Mouse (Mus musculus) CD4-positive, CD25-positive, alpha-beta regulatory T cell, adult 2 months (primary cell): ENCODE results near the gene Rpl32.
A peak's percentile ranks its signal among the peaks of the same experiment; 100 is the strongest.

Experiments used
- DNase-seq: peaks from one replicate; pipeline ENCODE4 v3.0.0-alpha.2; 2012; ENCODE audit warnings: low read depth, low spot score

Rpl32 gene

DNA sequence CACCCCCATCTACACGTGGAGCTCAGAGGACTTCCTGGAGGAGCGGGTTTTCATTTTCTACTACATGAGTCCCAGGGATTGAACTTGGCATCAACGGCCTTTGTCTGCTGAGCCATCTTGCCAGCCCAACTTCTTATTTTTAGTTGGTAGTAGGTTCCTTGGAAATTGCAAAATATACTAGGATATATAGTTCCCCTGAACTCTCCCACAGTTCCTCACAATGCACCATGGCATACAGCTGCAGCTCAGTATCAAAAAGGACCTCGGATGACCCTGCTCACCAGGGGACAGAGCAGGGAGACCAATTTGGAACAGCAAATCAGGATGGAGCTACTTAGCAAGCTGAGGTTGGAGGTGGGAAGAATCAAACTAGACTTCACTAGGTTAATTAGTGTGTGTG is 6.5 kb upstream of the Rpl32 start:
- no peak for DNase-seq

DNA sequence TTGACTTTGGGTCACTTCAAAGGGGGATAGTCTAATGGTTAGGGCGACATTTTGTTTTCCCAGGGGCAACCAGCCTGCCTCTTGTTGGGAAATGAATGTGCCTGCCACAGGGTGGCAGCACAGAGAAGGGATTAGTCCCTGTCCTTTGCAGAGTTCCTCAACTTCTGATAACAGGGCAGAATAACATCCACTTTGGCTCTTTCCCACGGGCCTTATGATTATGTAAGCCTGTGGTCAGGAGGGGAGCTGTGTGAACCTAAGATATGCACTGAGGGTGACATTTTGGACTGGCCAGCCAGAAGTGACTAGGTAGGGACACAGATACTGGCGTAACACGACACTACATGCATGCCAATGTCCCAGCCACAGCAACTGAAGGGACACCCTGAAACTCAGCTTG is 5.6 kb upstream of the Rpl32 start:
- DNase-seq: peak; percentile 76

DNA sequence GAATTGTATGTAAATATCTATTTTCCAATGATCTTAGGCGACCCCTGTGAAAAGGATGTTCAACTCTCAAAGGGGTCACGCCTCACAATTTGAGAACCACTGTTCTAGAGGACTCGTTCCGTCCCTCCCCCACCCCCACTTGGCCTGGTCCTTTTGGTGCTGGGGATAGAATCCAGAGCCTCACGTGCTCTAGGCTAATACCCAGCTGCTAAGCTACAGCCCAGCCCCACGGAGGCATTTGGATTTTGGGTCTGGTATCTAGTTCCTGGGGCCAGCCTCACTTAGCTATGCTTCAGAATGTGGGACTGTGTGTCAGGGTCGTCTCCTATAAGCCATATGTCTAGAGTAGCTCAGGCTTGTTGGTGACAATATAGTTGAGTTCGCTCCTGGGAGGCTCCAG is 3.1 kb upstream of the Rpl32 start:
- DNase-seq: no peak

DNA sequence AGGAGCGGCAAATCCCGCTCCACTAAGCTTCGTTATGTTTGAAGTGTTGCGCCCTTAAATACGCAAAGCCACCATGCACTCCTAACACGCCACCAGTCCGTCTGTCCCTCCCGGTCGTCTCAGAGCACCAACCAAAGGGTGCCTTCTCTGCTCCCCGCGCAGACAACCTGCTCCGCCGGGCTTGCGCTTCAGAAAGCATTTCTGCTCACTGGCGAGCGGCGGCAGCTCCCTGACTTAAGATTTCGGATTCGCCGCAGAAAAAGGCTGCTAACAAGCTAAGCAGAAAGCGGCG is 405 bp downstream of the Rpl32 start:
- no peak for DNase-seq

DNA sequence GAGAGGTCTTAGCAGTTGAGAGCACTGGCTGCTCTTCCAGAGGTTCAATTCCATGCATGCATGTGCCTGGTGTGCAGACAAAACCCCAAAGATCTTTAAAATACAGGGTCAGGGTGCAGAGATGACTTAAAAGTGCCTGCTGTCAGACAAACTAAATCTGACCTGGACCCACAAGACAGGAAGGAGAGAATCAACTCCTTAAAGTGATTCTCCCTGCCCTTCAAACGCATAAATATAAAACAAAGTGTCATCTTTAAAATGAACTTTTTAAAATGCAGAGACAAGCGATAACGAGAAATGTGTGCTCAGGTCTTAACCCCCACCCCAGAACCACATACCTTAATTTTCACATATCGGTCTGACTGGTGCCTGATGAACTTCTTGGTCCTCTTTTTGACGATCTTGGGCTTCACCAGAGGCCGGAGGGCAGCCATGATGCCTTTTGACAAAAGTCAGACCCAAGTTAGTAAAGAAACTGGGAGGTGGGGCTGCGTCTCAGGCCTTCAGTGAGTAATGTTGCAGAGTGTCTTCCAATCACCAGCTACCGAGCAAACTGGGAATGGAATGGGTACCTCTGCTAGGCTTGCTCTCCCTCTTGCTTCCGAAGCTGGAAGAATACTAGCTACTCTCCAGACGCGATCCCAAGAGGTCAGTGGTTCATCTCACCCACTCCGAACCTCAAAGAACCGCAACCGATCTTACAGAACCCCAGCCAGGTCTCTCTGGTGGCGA is 917 bp downstream of the Rpl32 start:
- no peak for DNase-seq

DNA sequence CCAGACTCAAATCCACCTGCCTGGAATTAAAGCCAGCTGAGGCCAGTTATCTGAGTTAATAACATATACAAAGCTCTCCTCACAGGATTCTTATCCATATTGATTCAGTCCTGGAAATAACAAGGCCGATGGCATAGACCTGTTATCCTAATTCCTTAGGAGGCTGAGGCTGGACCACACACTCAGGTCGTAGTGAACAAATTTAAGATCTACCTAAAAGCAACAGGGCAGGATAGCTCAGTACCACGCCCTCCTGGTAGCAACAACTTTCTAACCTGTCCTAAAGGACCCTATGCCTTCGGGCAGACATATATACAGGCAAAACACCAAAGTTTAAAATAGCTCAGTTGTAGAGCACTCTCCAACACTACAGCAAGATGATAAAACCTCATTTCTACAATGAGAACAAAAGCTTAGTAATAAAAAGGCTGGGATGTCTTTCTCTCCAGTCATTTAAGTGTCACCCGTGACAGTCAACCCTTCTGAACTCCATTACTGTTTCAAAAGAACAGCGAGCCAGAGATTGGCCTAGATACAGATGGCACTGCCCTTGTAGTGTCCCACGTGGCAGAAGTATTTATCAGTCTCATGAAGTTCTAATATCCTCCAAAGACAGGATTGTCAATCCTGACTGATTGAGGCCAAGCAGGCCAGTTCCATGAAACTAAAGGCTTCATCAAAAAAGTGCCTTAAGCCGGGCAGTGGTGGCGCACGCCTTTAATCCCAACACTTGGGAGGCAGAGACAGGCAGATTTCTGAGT is 3.9 kb downstream of the Rpl32 start:
- DNase-seq: no peak

DNA sequence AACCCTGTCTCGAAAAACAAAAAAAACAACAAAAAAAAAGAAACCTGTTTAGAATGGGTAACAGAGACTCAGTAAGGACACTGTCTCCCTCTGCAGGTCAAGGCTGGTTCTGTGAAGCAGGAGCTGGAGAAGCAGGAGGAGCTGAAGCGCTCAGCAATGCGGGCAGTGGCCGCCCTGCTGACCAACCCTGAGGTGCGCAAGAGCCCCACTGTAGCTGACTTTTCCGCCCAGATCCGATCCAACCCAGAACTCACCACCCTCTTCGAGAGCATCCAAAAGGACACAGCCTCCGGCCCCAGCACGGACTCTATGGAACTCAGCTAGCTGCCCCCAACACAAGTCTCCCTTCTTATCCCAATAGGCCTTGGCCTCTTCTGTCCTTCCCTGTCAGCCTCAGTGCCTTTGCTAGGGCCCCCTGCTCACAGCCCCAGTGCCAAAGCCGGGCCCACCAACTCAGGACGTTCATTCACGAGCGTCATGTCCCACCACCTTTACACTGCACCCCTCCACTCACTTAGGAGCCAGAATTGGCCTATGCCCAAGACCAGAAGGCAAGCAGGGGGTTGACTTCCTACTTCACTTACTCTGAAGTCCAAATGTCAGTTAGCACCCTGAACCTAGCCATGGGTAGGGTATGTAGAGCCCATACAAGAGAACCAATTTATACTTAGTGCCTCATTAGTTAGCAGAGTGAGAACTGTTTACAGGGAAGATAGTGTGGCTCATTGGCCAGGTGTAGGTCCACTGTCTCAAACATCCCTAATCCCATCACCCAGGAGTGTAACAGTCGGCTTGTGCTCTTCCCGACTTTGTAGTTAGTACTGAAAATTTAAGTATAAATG is 4.8 kb downstream of the Rpl32 start:
- DNase-seq: peak; percentile 80

DNA sequence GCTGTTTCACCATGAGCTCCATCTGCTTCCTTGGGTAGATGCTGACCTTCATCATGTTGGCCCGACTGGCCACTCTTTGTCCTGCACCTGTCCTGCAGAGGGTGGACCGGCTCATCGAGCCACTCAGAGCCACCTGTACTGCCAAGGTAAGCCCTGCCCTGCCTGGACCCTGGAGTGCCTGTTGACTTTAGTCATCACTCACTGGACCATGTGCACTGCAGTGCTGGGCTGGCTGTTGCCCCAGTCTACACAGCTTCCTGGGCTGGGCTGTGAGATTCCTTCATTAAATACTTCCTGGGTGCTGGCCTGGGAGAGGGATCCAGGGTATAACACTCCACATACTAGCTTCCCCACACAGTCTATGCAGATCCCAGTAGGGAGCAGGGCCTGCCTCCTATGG is 6.7 kb downstream of the Rpl32 start:
- DNase-seq: no peak

DNA sequence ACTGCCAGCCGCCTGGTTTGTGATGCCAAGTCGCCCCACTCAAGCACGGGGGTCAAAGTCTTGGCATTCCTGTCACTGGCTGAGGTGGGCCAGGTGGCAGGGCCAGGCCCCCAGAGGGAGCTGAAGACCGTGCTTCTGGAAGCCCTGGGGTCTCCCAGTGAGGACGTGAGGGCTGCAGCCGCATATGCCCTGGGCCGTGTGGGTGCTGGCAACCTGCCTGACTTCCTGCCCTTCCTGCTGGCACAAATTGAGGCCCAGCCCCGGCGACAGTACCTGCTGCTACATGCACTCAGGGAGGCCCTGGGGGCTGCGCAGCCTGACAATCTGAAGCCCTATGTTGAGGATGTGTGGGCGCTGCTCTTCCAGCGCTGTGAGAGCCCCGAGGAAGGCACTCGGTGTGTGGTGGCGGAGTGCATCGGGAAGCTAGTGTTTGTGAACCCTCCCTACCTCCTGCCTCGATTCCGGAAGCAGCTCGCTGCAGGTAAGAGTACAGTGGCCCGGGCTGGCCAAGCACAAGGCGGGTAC is 15.8 kb downstream of the Rpl32 start:
- peak; percentile 58 for DNase-seq

DNA sequence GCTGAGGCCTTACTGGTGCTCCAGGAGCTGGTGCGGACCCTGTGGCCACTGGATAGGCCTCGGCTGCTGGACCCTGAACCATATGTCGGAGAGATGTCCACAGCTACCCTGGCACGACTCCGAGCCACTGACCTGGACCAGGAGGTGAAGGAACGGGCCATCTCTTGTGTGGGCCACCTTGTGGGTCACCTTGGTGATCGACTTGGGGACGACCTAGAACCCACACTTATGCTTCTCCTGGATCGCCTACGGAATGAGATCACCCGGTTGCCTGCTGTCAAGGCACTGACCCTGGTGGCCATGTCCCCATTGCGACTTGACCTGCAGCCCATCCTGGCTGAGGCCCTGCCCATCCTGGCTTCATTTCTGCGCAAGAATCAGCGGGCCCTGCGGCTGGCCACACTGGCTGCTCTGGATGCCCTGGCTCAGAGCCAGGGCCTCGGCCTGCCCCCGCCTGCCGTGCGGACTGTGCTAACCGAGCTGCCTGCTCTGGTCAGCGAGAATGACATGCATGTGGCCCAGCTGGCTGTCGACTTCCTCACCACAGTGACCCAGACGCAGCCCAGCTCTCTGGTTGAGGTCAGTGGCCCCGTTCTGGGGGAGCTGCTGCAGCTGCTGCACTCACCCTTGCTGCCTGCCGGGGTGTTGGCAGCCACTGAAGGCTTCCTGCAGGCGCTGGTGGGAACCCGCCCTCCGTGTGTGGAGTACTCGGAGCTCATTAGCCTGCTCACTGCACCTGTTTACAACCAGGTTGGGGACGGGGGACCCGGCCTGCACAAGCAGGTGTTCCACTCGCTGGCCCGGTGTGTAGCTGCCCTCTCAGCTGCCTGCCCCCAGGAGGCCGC is 16.5 kb downstream of the Rpl32 start:
- peak; percentile 41 for DNase-seq

DNA sequence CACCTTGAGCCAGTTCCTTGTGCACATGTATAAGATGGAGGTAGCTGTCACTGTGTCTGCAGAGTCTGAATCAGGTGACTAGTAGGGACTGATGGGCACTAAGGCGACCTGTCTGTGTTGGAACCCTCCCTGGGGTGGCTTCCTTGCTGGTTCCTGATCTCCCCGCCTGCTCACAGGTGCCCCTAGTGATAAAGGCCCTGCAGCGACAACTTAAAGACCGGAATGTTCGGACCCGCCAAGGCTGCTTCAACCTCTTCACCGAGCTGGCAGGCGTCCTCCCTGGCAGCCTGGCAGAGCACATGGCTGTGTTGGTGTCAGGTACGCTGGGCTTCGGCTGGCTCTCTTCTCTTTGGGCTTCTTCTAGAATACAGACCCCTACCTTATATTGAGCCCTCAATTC is 17.5 kb downstream of the Rpl32 start:
- no peak for DNase-seq

DNA sequence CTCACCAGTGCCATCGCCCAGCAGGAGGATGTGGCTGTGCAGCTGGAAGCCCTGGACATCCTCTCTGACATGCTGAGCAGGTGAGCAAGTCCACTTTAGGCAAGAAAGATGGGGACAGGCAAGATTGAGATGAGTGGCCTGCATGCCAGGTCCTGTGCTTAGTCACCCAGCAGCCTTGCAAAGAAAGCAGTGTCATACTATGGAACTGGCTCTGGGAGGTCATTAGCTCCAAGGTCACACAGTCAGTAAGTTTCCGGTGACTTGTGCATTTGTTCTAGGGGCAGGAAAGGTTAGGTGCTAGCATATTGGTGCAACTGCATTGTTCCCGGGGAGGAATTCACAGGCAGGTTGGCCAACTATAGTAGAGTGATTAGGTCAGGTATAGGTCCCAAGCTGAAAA is 25.8 kb downstream of the Rpl32 start:
- DNase-seq: no peak

DNA sequence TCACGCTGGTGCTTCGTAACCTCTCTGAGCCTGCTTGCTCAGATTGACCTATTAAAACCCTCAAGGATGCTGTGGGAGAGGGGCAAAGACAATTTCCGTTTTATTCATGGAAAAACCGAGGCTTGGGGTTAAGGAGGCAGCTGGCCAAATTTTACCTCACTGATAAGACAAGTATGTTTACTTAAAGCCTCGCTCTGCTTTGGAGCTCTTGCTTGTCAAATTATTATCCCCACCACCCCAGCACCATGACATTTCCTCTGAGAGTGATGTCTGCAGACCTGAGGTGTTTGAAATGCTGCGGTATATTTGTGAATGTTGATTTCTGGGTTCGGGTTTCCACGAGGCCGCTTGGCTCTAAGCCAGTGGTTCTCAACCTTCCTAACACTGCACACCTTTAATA is 32.2 kb downstream of the Rpl32 start:
- no peak for DNase-seq

DNA sequence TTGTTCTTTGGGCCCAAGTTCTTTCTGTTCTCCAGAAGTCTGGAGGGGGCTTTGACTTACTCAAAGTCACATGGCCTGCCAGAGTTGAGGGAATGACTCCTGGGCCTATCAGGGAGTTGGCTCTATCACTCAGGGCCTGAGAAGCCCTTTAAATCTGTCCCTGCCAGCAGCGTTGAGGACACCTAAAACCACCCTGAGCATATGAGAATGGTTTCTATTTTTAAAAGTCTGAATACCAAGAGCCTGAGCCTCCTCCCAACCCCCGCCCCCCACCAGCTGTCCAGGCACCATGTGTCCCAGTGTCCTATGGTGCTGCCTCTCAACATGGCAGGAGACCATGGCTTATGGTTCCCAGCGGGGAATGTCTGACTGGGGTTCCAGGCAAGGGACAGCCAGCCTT is 32.7 kb downstream of the Rpl32 start:
- DNase-seq: no peak

DNA sequence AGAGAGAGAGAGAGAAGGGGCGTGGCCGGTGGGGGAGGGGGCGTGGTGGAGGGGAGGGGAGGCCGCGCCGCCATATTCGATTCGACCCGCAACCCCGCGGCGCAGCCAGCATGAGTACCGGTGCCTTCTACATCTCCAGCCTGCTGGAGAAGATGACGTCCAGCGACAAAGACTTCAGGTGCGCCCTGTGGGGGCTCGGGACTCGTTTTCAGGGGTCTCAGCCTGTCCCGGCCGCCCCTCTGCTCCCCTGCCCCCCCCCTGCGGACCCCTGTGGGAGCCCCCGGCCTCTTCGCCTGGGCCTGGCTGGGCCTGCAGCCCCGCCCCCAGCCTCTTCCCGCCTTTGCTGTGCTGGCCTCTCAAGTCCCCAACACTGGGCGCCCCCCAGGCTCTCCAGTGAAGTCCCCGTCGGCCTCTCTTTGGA is 34.0 kb downstream of the Rpl32 start, which contains the start of gene Cand2:
TSS of gene Cand2 (plus strand) at position 38 of the 421 bp plus-strand sequence.
- DNase-seq: peak; percentile 82

DNA sequence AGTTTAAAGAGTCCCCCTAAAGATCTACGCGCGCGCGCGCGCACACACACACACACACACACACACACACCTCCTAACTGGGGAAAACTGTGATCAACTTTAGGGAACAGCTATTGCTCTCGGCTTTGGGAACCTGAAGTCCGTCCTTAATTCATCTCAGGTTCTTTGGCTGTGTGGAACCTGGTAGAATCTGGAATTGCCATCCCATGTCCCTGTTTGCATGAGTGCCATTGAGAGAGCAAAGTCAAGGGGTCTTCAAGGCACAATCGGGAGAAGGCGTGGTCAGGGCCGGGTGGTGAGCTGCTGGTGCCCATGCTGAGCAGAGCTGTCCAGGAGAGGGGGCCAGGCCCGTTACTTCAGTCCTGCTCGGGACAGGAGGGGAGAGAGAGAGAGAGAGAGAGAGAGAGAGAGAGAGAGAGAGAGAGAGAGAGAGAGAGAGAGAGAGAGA is 34.6 kb downstream of the Rpl32 start:
- DNase-seq: peak; percentile 55

DNA sequence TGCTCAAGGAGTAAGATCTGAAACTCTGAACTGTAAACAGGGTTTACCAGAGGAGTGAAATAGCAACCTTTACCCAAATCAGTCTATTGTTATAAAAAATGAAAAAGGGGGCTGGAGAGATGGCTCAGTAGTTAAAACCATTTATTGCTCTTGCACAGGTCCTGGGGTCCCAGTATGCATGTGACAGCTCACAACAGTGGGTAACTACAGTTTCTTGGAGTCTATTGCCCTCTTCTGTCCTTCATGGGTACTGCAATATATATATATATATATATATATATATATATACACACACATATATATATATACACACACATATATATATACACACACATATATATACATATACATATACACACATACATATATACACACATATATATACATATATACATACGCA is 35.9 kb downstream of the Rpl32 start:
- peak; percentile 66 for DNase-seq

DNA sequence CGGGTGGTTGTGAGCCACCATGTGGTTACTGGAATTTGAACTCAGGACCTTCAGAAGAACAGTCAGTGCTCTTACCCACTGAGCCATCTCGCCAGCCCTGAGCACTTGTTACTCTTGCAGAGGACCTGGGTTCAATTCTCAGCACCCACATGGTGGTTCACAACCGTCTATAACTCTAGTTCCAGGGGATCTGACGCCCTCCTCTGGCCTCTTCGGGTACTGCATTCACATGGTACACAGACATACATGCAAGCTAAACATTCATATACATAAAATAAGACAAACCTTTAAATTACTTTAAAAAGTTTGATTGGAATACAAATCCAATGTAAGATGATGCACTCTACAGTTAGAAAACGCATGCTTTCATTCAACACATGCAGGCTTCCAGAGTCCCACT is 36.3 kb downstream of the Rpl32 start:
- DNase-seq: peak; percentile 42

DNA sequence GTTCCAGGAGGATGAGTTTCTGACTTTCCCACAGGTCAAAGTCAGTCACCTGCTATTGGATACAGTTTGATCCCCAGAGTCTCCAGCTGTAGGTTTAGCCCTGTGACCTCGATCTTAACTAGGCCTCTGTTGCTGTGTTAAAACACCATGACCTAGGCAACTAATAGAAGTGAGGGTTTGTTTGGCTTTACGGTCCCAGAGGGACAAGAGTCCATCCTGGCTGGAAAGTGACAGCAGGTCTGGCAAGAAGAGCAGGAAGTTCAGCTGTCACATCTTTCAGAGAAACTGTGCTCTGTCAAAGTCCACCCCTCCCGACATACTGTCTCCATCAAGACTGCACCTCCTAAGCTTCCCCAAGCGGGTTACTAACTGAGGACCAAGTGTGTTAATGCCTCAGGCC is 37.7 kb downstream of the Rpl32 start:
- no peak for DNase-seq

DNA sequence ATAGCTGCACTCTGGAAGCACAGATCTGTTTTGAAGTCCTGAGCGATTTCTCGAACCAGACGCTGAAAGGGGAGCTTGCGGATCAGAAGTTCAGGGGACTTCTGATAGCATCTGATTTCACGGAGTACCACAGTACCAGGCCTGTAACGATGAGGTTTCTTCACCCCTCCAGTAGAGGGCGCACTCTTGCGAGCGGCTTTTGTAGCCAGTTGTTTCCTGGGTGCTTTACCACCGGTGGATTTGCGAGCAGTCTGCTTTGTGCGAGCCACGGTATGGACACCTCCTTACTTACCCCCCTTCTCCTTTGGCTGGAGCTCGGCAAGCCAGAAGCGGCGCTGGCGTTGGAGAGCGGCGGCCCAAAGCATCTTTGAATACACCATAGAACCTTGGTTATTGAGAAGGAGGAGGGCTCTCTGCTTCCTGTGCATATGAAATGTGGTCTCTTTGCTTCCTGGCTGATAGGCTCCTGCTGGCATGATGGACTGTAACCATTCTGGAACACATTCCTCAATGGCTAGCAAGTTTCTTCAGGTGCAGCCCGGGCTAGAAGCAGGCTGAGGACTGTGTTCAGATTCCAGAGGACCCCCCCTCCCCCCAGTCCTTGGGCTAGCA is 38.4 kb downstream of the Rpl32 start:
- no peak for DNase-seq

DNA sequence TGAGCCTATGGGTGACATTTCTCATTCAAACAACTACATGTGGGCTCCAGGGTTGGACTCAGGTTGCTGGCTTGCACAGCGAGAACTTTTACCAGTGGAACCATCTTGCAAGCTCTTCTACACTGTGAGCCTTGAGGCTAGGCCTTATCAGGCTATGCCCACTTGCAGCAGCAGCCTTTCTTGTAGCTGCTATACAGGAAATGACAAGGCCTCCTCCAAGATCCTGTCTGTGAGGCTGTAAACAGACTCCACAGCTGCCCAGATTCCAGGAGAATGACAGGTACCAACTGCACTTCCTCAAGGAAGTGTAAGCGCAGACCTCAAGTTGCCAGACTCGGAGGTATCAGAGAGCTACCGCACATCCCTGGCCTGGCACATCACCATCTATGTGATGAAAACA is 40.3 kb downstream of the Rpl32 start:
- DNase-seq: no peak
